Comparison of ENCODE assay signal across 17 mouse cellular contexts in the genomic region with DNA sequence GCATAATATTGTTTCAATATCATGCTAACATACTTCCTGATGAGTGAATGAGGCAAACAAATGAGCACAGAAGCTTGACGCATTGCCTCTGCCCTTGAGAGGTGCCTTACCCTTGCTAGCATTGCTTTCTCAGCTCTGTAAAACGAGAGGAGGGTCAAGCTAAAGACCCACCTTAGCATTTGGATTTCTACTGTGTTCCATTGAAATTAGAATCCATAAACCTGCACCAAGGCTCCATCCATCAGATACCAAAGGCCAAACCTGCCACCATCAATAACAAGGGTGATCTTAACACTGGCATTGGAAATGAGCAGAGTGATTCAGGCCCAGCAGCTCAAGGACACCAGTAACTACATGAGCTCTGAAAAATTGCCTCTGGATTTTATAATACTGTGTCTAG.
DNase-seq lines count a peak whose midpoint lies in the region; ATAC-seq lines count a peak whose summit lies in the region.
"Had no signal": no experiment of that assay in that cellular context is flagged by ENCODE, and none has a peak within 500 bp of the region (broad histone marks: within the 10 kb centered on the region; RNA-seq: fewer than 3 reads in every experiment).

No protein-coding gene starts in this region.

- no peak for ATAC-seq in megakaryocyte, adult 5-6 weeks (ENCODE audit: poor library complexity, severe bottlenecking)
- ATAC-seq: activated CD4-positive, CD25-positive, alpha-beta regulatory T cell, adult 4 months; CD4-positive, CD25-positive, alpha-beta regulatory T cell, adult 4 months; forebrain, embryonic 13.5 days; forebrain, embryonic 15.5 days; forebrain, postnatal 0 days; Patski had no signal

- peak; percentile 62 to 89 for DNase-seq in adrenal gland, adult (ENCODE audit: inconsistent age in 2 of 2, low spot score in 1 of 2)
- no peak for DNase-seq in adrenal gland, postnatal 4 days (ENCODE audit: low spot score in 2 of 2)
- peak; percentile 49 for DNase-seq in adrenal gland, adult 8-10 months
- peak; percentile 47 for DNase-seq in adrenal gland, postnatal 14 days
- no peak for DNase-seq in ovary, adult 18-20 months (ENCODE audit: low spot score)
- DNase-seq: B cell, adult 2 months; cerebellum, adult 11-12 months; cerebellum, adult 2 months; cerebellum, adult 9-10 months; cerebellum, postnatal 25 days; forebrain, postnatal 0 days had no signal

Comparison
In these comparisons a context has a peak if more than half of its experiments do, and no peak if none do; other contexts are left out.
1. DNase-seq: peak in adrenal gland, adult (2 of 2), adrenal gland, adult 8-10 months (single experiment) and adrenal gland, postnatal 14 days (single experiment); none in adrenal gland, postnatal 4 days (0 of 2) and ovary, adult 18-20 months (single experiment).